Mouse (Mus musculus): ENCODE data around the gene Serpina1f. TPM values are rescaled to one million over a fixed set of nuclear protein-coding genes. Genes with fewer than 3 reads are reported as not detected.

The Serpina1f gene
- polyA plus RNA-seq (2014; fragmentation: Illumina TruSeq; extraction: RNeasy Lipid Tissue Mini Kit (QIAGEN cat#74804); ENCODE audit: low replicate concordance): not detected

DNA sequence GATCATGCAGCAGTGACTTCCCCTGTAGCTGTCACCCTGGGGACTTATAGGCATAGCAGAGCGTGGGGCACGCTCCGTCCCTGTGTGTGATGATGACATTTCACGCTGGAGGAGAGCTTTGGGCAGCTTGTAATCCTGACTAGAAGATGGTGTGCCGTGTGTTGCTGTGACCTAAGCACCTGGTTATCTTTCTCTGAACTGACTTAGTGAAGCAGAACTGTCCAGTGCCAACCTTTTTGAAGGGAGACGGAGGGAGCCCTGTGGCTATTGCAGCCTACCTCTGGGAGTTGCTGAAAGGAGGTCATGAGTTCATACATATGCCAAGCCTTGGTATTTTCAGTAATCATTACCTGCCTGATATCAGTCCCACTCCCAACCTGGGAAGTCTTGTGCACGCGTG lies at the start of gene Serpina1f:
TSS of gene Serpina1f (minus strand) at position 101 of the 400 bp plus-strand sequence.

GRCm38 (mm10) chr12:103676039-103676438 lies 19.3 kb downstream of the Serpina1f start, which contains the start of gene Serpina16:
TSS of gene Serpina16 (minus strand) at chr12:103676139.

DNA sequence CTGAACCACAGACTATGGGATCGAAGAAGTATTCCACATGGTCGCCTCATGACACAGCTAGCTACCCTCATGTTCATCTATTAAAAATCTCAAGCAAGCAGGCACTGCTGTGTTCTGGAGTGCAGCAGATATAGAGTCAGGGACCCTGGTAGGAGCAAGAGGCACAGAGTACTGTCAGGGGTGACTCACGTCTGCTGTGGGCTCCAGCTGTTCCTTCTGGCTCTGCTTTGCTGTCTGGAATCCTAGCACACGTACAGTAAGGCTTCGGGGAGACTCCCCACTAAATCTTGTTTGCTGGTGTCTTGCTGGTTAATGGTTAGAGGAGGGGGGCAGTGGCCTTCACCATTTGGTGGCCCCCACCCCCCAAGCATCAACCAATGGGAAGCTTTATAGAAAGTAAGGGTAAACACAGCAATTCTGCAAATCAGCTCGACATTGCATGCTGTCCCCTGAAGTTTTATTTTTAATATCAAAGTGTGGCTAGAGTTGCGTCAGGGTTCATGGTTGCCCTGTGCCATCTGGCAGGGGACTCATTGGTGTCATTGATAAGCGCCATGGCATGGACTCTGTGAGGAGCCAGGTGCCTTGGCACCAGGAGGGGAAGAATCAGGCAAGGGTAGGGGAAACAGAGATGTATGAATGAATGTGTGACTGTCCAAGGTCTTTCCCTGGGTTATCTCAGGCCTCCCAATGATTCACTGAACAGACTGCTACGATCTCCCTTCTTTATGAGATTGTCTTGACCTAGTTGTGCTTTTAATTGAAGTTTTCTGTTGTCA lies 38.3 kb downstream of the Serpina1f start, which contains the start of gene Serpina6:
TSS of gene Serpina6 (minus strand) at position 365 of the 779 bp plus-strand sequence.

Other genes starting within 250 kb of the Serpina1f start
- gene Ifi27l2b, start 238.3 kb downstream of the Serpina1f start, polyA plus RNA-seq (2014; fragmentation: Illumina TruSeq; extraction: RNeasy Lipid Tissue Mini Kit (QIAGEN cat#74804); ENCODE audit: low replicate concordance): 301 TPM
- 0.56 TPM for gene Ppp4r4, start 163.2 kb downstream of the Serpina1f start, polyA plus RNA-seq (2014; fragmentation: Illumina TruSeq; extraction: RNeasy Lipid Tissue Mini Kit (QIAGEN cat#74804); ENCODE audit: low replicate concordance)
- gene Serpina10, start 64.1 kb downstream of the Serpina1f start, polyA plus RNA-seq (2014; fragmentation: Illumina TruSeq; extraction: RNeasy Lipid Tissue Mini Kit (QIAGEN cat#74804); ENCODE audit: low replicate concordance): not detected
- not detected for gene Serpina6, start 38.3 kb downstream of the Serpina1f start, polyA plus RNA-seq (2014; fragmentation: Illumina TruSeq; extraction: RNeasy Lipid Tissue Mini Kit (QIAGEN cat#74804); ENCODE audit: low replicate concordance)
- not detected for gene Serpina16, start 19.4 kb downstream of the Serpina1f start, polyA plus RNA-seq (2014; fragmentation: Illumina TruSeq; extraction: RNeasy Lipid Tissue Mini Kit (QIAGEN cat#74804); ENCODE audit: low replicate concordance)
- 0.63 TPM for gene Serpina1d, start 78.1 kb upstream of the Serpina1f start, polyA plus RNA-seq (2014; fragmentation: Illumina TruSeq; extraction: RNeasy Lipid Tissue Mini Kit (QIAGEN cat#74804); ENCODE audit: low replicate concordance)
- gene Serpina1b, start 134.8 kb upstream of the Serpina1f start, polyA plus RNA-seq (2014; fragmentation: Illumina TruSeq; extraction: RNeasy Lipid Tissue Mini Kit (QIAGEN cat#74804); ENCODE audit: low replicate concordance): 2.2 TPM
- 0.59 TPM for gene Serpina1a, start 168.0 kb upstream of the Serpina1f start, polyA plus RNA-seq (2014; fragmentation: Illumina TruSeq; extraction: RNeasy Lipid Tissue Mini Kit (QIAGEN cat#74804); ENCODE audit: low replicate concordance)
- gene Serpina1c, start 209.4 kb upstream of the Serpina1f start, polyA plus RNA-seq (2014; fragmentation: Illumina TruSeq; extraction: RNeasy Lipid Tissue Mini Kit (QIAGEN cat#74804); ENCODE audit: low replicate concordance): 2.3 TPM